In the genomic region with DNA sequence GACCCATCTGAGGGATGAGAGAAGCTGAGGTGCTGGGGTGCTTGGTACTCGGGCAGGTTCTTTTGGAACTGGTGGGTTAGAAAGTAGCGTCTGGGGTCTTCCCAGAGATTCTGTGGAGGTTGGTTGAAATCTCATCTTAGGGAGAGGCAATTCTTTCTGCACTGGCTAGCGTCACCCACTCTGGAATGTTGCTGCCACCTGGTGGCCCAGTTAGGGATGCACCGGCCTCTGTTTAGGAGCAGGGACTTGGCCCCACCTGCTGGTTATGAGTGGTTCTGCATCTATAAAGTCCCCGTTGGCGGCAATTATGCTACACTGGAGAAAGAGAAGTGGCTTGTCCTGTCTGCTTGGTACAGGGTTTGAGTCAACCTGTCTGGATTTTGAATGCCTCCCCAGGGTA, we compare ENCODE assay signal across 8 mouse cellular contexts. TPM values are rescaled to one million over a fixed set of nuclear protein-coding genes. Genes with fewer than 3 reads are reported as not detected.
A peak's percentile ranks its signal among the peaks of the same experiment; 100 is the strongest.
DNase-seq lines count a peak whose midpoint lies in the region; ATAC-seq and TF ChIP-seq lines count a peak whose summit lies in the region.

No protein-coding gene starts in this region.

- 0 out of 2 replicates have a peak, but pooled peaks have one; percentile 12 for ATAC-seq in embryonic facial prominence, embryonic 11.5 days (replicated peaks; ENCODE audit: insufficient number of reproducible peaks, low FRiP score, low TSS enrichment, low read depth)
- ATAC-seq in kidney, embryonic 16.5 days (ENCODE audit: low FRiP score, low TSS enrichment), result peak; percentile 56; the same call in 1 of the 2 replicates
- peak; percentile 76; the same call in 1 of the 2 replicates for ATAC-seq in limb, embryonic 14.5 days (ENCODE audit: low FRiP score, low read depth)

- no peaks in the 10 kb centered on the region for H3K36me3 ChIP-seq in embryonic facial prominence, embryonic 11.5 days (replicated peaks; ENCODE audit: control insufficient read depth, insufficient read depth, low read depth, low read length)
- no peaks in the 10 kb centered on the region for H3K36me3 ChIP-seq in kidney, embryonic 16.5 days (ENCODE audit: insufficient read depth, low read length)
- H3K36me3 ChIP-seq in limb, embryonic 14.5 days (ENCODE audit: control insufficient read depth, insufficient read depth, low read length), result no peaks in the 10 kb centered on the region

- DNase-seq in 416B (ENCODE audit: low read depth), result peak; percentile 79
- peak; percentile 89 to 91 for DNase-seq in adrenal gland, postnatal 36 days
- peak; percentile 94 for DNase-seq in embryonic facial prominence, embryonic 11.5 days (ENCODE audit: low spot score)
- peak; percentile 62 to 85 for DNase-seq in heart, adult 9 months (ENCODE audit: low spot score in 2 of 2)
- peak; percentile 91 for DNase-seq in limb, embryonic 14.5 days (ENCODE audit: low spot score)
- DNase-seq in monocyte, adult 2 months (ENCODE audit: low read depth in 1 of 2, low spot score in 2 of 2), result peak; percentile 54 to 61
- peak; percentile 55 to 85 for DNase-seq in spleen, postnatal 10 days (ENCODE audit: low spot score in 2 of 2)

- H3K9ac ChIP-seq in embryonic facial prominence, embryonic 11.5 days (replicated peaks; ENCODE audit: low read length), result no peak overlapping the region
- H3K9ac ChIP-seq in kidney, embryonic 16.5 days (replicated peaks; ENCODE audit: low read length), result no peak overlapping the region
- H3K9ac ChIP-seq in limb, embryonic 14.5 days (ENCODE audit: low read depth, low read length, severe bottlenecking), result no peak overlapping the region

- no peak overlapping the region for H3K4me2 ChIP-seq in embryonic facial prominence, embryonic 11.5 days (ENCODE audit: low read depth, low read length)
- H3K4me2 ChIP-seq in kidney, embryonic 16.5 days (replicated peaks; ENCODE audit: low read depth, low read length), result no peak overlapping the region
- no peak overlapping the region for H3K4me2 ChIP-seq in limb, embryonic 14.5 days (replicated peaks; ENCODE audit: low read depth, low read length, severe bottlenecking)

- no peak overlapping the region for H3K27ac ChIP-seq in embryonic facial prominence, embryonic 11.5 days (replicated peaks; ENCODE audit: low read depth, low read length)
- no peak overlapping the region for H3K27ac ChIP-seq in kidney, embryonic 16.5 days (ENCODE audit: low read length)
- no peak overlapping the region for H3K27ac ChIP-seq in limb, embryonic 14.5 days (replicated peaks; ENCODE audit: low read depth, low read length)

- no peak overlapping the region for H3K4me3 ChIP-seq in embryonic facial prominence, embryonic 11.5 days (ENCODE audit: low read depth, low read length)
- H3K4me3 ChIP-seq in kidney, embryonic 16.5 days (ENCODE audit: low read length), result no peak overlapping the region
- H3K4me3 ChIP-seq in limb, embryonic 14.5 days (replicated peaks; ENCODE audit: low read length), result no peak overlapping the region

- TF ChIP-seq POLR2A in limb, embryonic 14.5 days (IDR thresholded peaks at IDR 0.05; ENCODE audit: borderline replicate concordance, extremely low read depth, insufficient read depth, insufficient read length), result no peak

- H3K4me1 ChIP-seq in embryonic facial prominence, embryonic 11.5 days (ENCODE audit: control insufficient read depth, insufficient read depth, low read length), result no peaks in the 10 kb centered on the region
- peaks cover 31% of the 10 kb centered on the region for H3K4me1 ChIP-seq in kidney, embryonic 16.5 days (ENCODE audit: insufficient read depth, low read length)
- peaks cover 5% of the 10 kb centered on the region for H3K4me1 ChIP-seq in limb, embryonic 14.5 days (ENCODE audit: control insufficient read depth, insufficient read depth, low read length)

- WGBS in embryonic facial prominence, embryonic 11.5 days, result 4% methylated on average over 6 of the region's 6 CpGs
- WGBS in kidney, embryonic 16.5 days, result 2% methylated on average over 6 of the region's 6 CpGs
- WGBS in limb, embryonic 14.5 days, result under 1% methylated on average over 6 of the region's 6 CpGs

- H3K27me3 ChIP-seq in embryonic facial prominence, embryonic 11.5 days (ENCODE audit: control insufficient read depth, insufficient read depth, low read length), result peaks cover 22% of the 10 kb centered on the region
- peaks cover 34% of the 10 kb centered on the region for H3K27me3 ChIP-seq in kidney, embryonic 16.5 days (ENCODE audit: insufficient read depth, low read length)
- H3K27me3 ChIP-seq in limb, embryonic 14.5 days (ENCODE audit: control insufficient read depth, insufficient read depth, low read length), result peaks cover 30% of the 10 kb centered on the region

- H3K9me3 ChIP-seq in embryonic facial prominence, embryonic 11.5 days (replicated peaks; ENCODE audit: control insufficient read depth, low read length), result no peaks in the 10 kb centered on the region
- H3K9me3 ChIP-seq in kidney, embryonic 16.5 days (ENCODE audit: low read length), result no peaks in the 10 kb centered on the region
- no peaks in the 10 kb centered on the region for H3K9me3 ChIP-seq in limb, embryonic 14.5 days (ENCODE audit: control insufficient read depth, low read length)

RNA-seq across cellular contexts. Expression of gene Kctd15, which starts 15.4 kb away (rescaled TPM):
- 10 to 100 TPM in 1 of 2 experiments, 1 to 10 TPM in 1; 9.0 to 11.3 TPM for total RNA-seq in adrenal gland, postnatal 36 days (2021)
- 20.7 and 27.6 TPM in 2 replicates for polyA plus RNA-seq in embryonic facial prominence, embryonic 11.5 days (2014; fragmentation: Nextera tagmentation; extraction: Ambion mirVana)
- polyA plus RNA-seq in kidney, embryonic 16.5 days (2015; fragmentation: Nextera tagmentation; extraction: Ambion mirVana), result 41.6 and 41.9 TPM in 2 replicates
- polyA plus RNA-seq in limb, embryonic 14.5 days (2012; rRNA removed), result 77.1 and 97.5 TPM in 2 replicates
- 18.7 and 20.7 TPM in 2 replicates for polyA plus RNA-seq in limb, embryonic 14.5 days (2014; fragmentation: Nextera tagmentation; extraction: Ambion mirVana)

Comparison
In these comparisons a context has a peak if more than half of its experiments do, and no peak if none do; other contexts are left out.
1. ATAC-seq: peak in every context shown above with its lines; median percentile 76 in limb, embryonic 14.5 days; 56 in kidney, embryonic 16.5 days; 12 in embryonic facial prominence, embryonic 11.5 days.